Mouse (Mus musculus) limb, embryonic 13.5 days (tissue): ENCODE results near the gene Hypk. TPM values are rescaled to one million over a fixed set of nuclear protein-coding genes. Genes with fewer than 3 reads are reported as not detected.

Experiments
- ATAC-seq: fragments of 200-750 bp; cut with Nextera tagmentation; 2 replicates; pipeline ENCODE4 v1.8.0; 2017; ENCODE audit warnings: low read depth, moderate number of reproducible peaks, moderate TSS enrichment; ENCODE audit not compliant: low FRiP score
- H3K27ac ChIP-seq: fragments of 300-500 bp; sonication (generic); 2 replicates; pipeline ENCODE4 v1.5.1; 2015; ENCODE audit warnings: inconsistent platforms, mild to moderate bottlenecking, moderate library complexity
- H3K27me3 ChIP-seq: fragments of 300-500 bp; sonication (generic); 2 replicates; pipeline ENCODE4 v1.6.1; 2015; ENCODE audit warnings: mild to moderate bottlenecking, inconsistent platforms
- H3K36me3 ChIP-seq: fragments of 300-500 bp; sonication (generic); 2 replicates; pipeline ENCODE4 v1.6.1; 2015; ENCODE audit warnings: inconsistent platforms, mild to moderate bottlenecking, moderate library complexity
- H3K4me1 ChIP-seq: fragments of 300-500 bp; sonication (generic); 2 replicates; pipeline ENCODE4 v1.6.1; 2015; ENCODE audit warnings: inconsistent platforms
- H3K4me2 ChIP-seq: fragments of 300-500 bp; sonication (generic); replicated peaks from 2 replicates; pipeline ENCODE4 v1.6.1; 2015; ENCODE audit warnings: inconsistent platforms, mild to moderate bottlenecking, moderate library complexity
- H3K4me3 ChIP-seq: fragments of 300-500 bp; sonication (generic); 2 replicates; pipeline ENCODE4 v1.5.1; 2015; ENCODE audit warnings: moderate library complexity, mild to moderate bottlenecking, inconsistent platforms
- H3K9ac ChIP-seq: fragments of 300-500 bp; sonication (generic); 2 replicates; pipeline ENCODE4 v1.6.1; 2015; ENCODE audit warnings: mild to moderate bottlenecking, inconsistent platforms
- H3K9me3 ChIP-seq: fragments of 300-500 bp; sonication (generic); 2 replicates; pipeline ENCODE4 v1.6.1; 2016; ENCODE audit warnings: inconsistent platforms
- WGBS: fragments of 180-500 bp; shearing (Covaris S2); methylation state at CpG from one replicate; pipeline ENCODE4 v1.1.7; 2015; 5-methylcytosine and 5-hydroxymethylcytosine counted together
- polyA plus RNA-seq: library from polyadenylated mRNA; unstranded; fragments of >200 nt; fragmentation: Nextera tagmentation; extraction: Ambion mirVana; gene quantifications from 2 replicates; pipeline ENCODE4 v1.2.1, GENCODE M21; 2015

The Hypk gene
- 132 and 133 TPM in 2 replicates for polyA plus RNA-seq

DNA sequence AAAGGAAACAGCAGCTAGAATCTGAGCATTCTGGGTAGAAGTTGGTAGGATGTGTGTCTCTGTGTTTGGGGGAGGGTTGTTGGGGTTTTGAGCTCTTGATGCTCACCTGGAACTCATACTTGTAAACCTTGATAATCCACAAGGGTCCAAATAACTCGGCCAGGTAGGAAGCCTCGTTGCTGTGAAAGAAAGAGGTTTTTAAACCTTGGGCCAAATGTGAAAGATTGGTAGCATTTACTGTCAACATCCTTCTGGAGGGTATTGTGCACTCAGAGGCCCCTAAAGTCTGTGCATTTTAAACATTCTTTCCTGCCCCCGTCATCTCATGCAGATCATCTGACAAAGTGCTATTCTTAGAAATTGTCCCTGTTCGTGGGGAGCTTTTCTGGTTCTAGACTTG lies at the start of gene Hypk:
Gene Hypk (plus strand): TSS at position 301 of the 400 bp plus-strand sequence.
- Histone ChIP-seq H3K4me2 (no peak within 1 kb of the TSS), H3K9me3 (no peaks in the 10 kb centered on the region), H3K36me3 (peaks cover 29% of the 10 kb centered on the region), H3K27me3 (no peaks in the 10 kb centered on the region), H3K9ac (no peak within 1 kb of the TSS), H3K4me3 (no peak within 1 kb of the TSS), H3K27ac (no peak within 1 kb of the TSS), H3K4me1 (peaks cover 30% of the 10 kb centered on the region)
- WGBS = 72% methylated on average over 4 of the region's 4 CpGs
- ATAC-seq = no peak

- Histone ChIP-seq H3K9ac (no peak overlapping the region), H3K4me2 (no peak overlapping the region), H3K27ac (no peak overlapping the region), H3K9me3 (0 out of 2 replicates have a peak, but pooled peaks cover 2% of the 10 kb centered on the region), H3K4me3 (no peak overlapping the region), H3K36me3 (no peaks in the 10 kb centered on the region), H3K27me3 (no peaks in the 10 kb centered on the region), H3K4me1 (no peaks in the 10 kb centered on the region)
- no peak for ATAC-seq
These were observed 49.8 kb upstream of the Hypk start for GRCm38 (mm10) chr2:121403296-121403695.

GRCm38 (mm10) chr2:121408160-121408559 lies 44.9 kb upstream of the Hypk start:
- Histone ChIP-seq H3K4me2 (no peak overlapping the region), H3K27ac (no peak overlapping the region), H3K9ac (no peak overlapping the region), H3K4me1 (0 out of 2 replicates have a peak, but pooled peaks cover 5% of the 10 kb centered on the region), H3K36me3 (no peaks in the 10 kb centered on the region), H3K9me3 (0 out of 2 replicates have a peak, but pooled peaks cover 4% of the 10 kb centered on the region), H3K27me3 (no peaks in the 10 kb centered on the region), H3K4me3 (no peak overlapping the region)
- WGBS = 35% methylated on average over 4 of the region's 4 CpGs
- no peak for ATAC-seq

- H3K9ac ChIP-seq = peak overlapping the region; percentile 74
- H3K4me3 ChIP-seq = peak overlapping the region; percentile 98
- peaks cover 21% of the 10 kb centered on the region for H3K36me3 ChIP-seq
- WGBS = 15% methylated on average over 4 of the region's 4 CpGs
- no peaks in the 10 kb centered on the region for H3K27me3 ChIP-seq
- 0 out of 2 replicates have a peak, but pooled peaks cover 4% of the 10 kb centered on the region for H3K9me3 ChIP-seq
- no peak for ATAC-seq
- H3K27ac ChIP-seq = peak overlapping the region; percentile 98
- peak overlapping the region; percentile 70 for H3K4me2 ChIP-seq
- H3K4me1 ChIP-seq = peaks cover 30% of the 10 kb centered on the region
These were observed 40.2 kb upstream of the Hypk start for GRCm38 (mm10) chr2:121412843-121413386.

DNA sequence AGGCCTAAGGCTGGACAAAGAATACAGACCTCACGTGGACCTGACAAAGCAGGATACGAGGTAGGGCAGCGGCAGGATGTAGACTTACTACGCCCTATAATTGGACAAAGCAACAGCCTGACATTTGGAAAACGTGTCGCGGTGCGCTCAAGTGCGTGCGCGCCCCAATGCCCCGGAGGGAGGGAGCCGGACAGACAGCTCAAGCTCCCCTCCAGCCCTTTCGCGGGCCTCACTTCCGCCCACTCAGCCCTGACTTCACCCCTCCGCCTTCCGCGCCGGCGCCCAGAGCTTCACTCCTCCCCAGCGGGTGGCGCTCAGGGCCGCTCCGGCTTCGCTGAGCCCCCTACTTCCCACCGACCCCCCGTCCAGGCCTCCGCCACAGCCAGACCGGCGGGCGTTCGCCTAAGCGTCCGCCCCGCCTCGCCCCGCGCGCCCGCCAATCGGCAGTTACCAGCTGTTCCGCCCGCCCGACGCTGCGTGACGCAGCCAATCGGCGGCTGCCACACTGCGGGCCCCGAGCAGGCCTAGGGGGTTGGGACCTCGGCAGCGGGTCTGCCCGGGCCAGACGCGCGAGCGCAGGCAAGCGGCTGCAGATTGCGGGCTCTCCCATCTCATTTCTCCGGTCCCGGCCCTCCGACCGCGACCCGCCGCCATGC lies 39.6 kb upstream of the Hypk start, which contains the start of the genes Pdia3 and Catsper2:
Gene Pdia3 (plus strand): TSS at position 389 of the 656 bp plus-strand sequence.
Gene Catsper2 (minus strand): TSS at position 406 of the 656 bp plus-strand sequence.
- peak within 1 kb of the TSS; percentile 98 for H3K4me3 ChIP-seq
- H3K9ac ChIP-seq = peak within 1 kb of the TSS; percentile 99
- H3K4me1 ChIP-seq = peaks cover 30% of the 10 kb centered on the region
- ATAC-seq = peak; percentile 99
- H3K9me3 ChIP-seq = no peaks in the 10 kb centered on the region
- H3K27ac ChIP-seq = peak within 1 kb of the TSS; percentile 98
- H3K27me3 ChIP-seq = no peaks in the 10 kb centered on the region
- WGBS = under 1% methylated on average over 68 of the region's 68 CpGs
- H3K36me3 ChIP-seq = peaks cover 27% of the 10 kb centered on the region
- peak within 1 kb of the TSS; percentile 70 for H3K4me2 ChIP-seq

- peak; percentile 38 for ATAC-seq
- H3K9me3 ChIP-seq = no peaks in the 10 kb centered on the region
- WGBS = under 1% methylated on average over 32 of the region's 32 CpGs
These were observed 38.9 kb upstream of the Hypk start for GRCm38 (mm10) chr2:121414139-121414685.

GRCm38 (mm10) chr2:121415103-121415502 lies 38.0 kb upstream of the Hypk start:
- peak overlapping the region; percentile 98 for H3K4me3 ChIP-seq
- 70% methylated on average over 3 of the region's 3 CpGs for WGBS

More at GRCm38 (mm10) chr2:121414139-121414685, 38.9 kb upstream of the Hypk start:
- H3K36me3 ChIP-seq = peaks cover 34% of the 10 kb centered on the region
- H3K4me1 ChIP-seq = peaks cover 30% of the 10 kb centered on the region
- H3K4me3 ChIP-seq = peak overlapping the region; percentile 98
- peak overlapping the region; percentile 99 for H3K9ac ChIP-seq
- H3K4me2 ChIP-seq = peak overlapping the region; percentile 70
- peak overlapping the region; percentile 98 for H3K27ac ChIP-seq
- no peaks in the 10 kb centered on the region for H3K27me3 ChIP-seq

GRCm38 (mm10) chr2:121415591-121415990 lies 37.5 kb upstream of the Hypk start:
- H3K4me1 ChIP-seq = peaks cover 30% of the 10 kb centered on the region
- 0 out of 2 replicates have a peak overlapping the region, but pooled peaks have one; percentile 99 for H3K9ac ChIP-seq
- H3K4me2 ChIP-seq = peak overlapping the region; percentile 70
- no peak overlapping the region for H3K27ac ChIP-seq
- no peaks in the 10 kb centered on the region for H3K9me3 ChIP-seq
- H3K4me3 ChIP-seq = peak overlapping the region; percentile 98
- 80% methylated on average over 3 of the region's 3 CpGs for WGBS
- peaks cover 43% of the 10 kb centered on the region for H3K36me3 ChIP-seq
- no peak for ATAC-seq
- H3K27me3 ChIP-seq = no peaks in the 10 kb centered on the region

More at GRCm38 (mm10) chr2:121415103-121415502, 38.0 kb upstream of the Hypk start:
- Histone ChIP-seq H3K4me1 (peaks cover 30% of the 10 kb centered on the region), H3K9ac (peak overlapping the region; percentile 99), H3K36me3 (peaks cover 39% of the 10 kb centered on the region), H3K4me2 (peak overlapping the region; percentile 70), H3K9me3 (no peaks in the 10 kb centered on the region), H3K27ac (no peak overlapping the region), H3K27me3 (no peaks in the 10 kb centered on the region)
- ATAC-seq = no peak

DNA sequence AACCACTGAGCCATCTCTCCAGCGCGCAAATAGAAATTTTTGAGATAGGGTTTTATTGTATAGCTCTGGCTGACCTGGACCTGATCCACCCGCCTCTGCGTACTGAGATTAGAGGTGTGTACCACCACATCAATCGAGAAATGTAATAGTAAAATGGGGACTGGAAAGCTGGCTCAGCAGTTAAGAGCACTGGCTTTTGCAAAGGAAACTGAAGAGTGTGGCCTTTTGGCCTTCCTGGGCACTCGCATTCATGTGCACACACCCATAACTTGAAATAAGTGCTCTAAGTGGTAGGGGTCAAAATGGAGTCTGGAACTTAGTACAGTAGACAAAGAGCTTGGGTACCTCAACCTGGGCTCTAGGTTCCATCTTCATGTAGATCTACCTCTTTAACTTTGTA lies 36.7 kb upstream of the Hypk start:
- Histone ChIP-seq H3K4me1 (peaks cover 30% of the 10 kb centered on the region), H3K9me3 (no peaks in the 10 kb centered on the region), H3K27ac (no peak overlapping the region), H3K27me3 (no peaks in the 10 kb centered on the region), H3K9ac (no peak overlapping the region), H3K36me3 (peaks cover 47% of the 10 kb centered on the region), H3K4me2 (peak overlapping the region; percentile 70), H3K4me3 (peak overlapping the region; percentile 98)
- WGBS = 93% methylated on average over 6 of the region's 6 CpGs
- no peak for ATAC-seq

GRCm38 (mm10) chr2:121418476-121418875 lies 34.6 kb upstream of the Hypk start:
- H3K4me3 ChIP-seq = no peak overlapping the region
- no peak for ATAC-seq
- H3K9me3 ChIP-seq = no peaks in the 10 kb centered on the region
- peaks cover 67% of the 10 kb centered on the region for H3K36me3 ChIP-seq
- no peak overlapping the region for H3K9ac ChIP-seq
- no peak overlapping the region for H3K4me2 ChIP-seq
- no peaks in the 10 kb centered on the region for H3K27me3 ChIP-seq
- H3K4me1 ChIP-seq = peaks cover 25% of the 10 kb centered on the region
- no peak overlapping the region for H3K27ac ChIP-seq
- 87% methylated on average over 3 of the region's 3 CpGs for WGBS

GRCm38 (mm10) chr2:121423166-121423565 lies 29.9 kb upstream of the Hypk start:
- Histone ChIP-seq H3K27ac (no peak overlapping the region), H3K9ac (no peak overlapping the region), H3K4me3 (no peak overlapping the region), H3K9me3 (no peaks in the 10 kb centered on the region), H3K4me2 (no peak overlapping the region), H3K4me1 (no peaks in the 10 kb centered on the region), H3K27me3 (no peaks in the 10 kb centered on the region), H3K36me3 (peaks cover 86% of the 10 kb centered on the region)
- 92% methylated on average over 2 of the region's 2 CpGs for WGBS
- no peak for ATAC-seq

GRCm38 (mm10) chr2:121425890-121426289 lies 27.2 kb upstream of the Hypk start:
- WGBS = 95% methylated on average over 2 of the region's 2 CpGs
- Histone ChIP-seq H3K36me3 (peaks cover 93% of the 10 kb centered on the region), H3K9me3 (no peaks in the 10 kb centered on the region), H3K4me1 (no peaks in the 10 kb centered on the region), H3K4me3 (no peak overlapping the region), H3K9ac (no peak overlapping the region), H3K27ac (no peak overlapping the region), H3K4me2 (no peak overlapping the region), H3K27me3 (no peaks in the 10 kb centered on the region)
- ATAC-seq = no peak
